Mouse (Mus musculus): ENCODE results near the gene Bcor.
A peak's percentile ranks its signal among the peaks of the same experiment; 100 is the strongest.

Gene Bcor

GRCm38 (mm10) chrX:12086674-12087510 lies 73.3 kb downstream of the Bcor start:
- no peak for DNase-seq (ENCODE audit: low spot score in 2 of 2)

GRCm38 (mm10) chrX:12085949-12086348 lies 74.2 kb downstream of the Bcor start:
- no peak for DNase-seq (ENCODE audit: low spot score in 2 of 2)

GRCm38 (mm10) chrX:12085290-12085689 lies 74.9 kb downstream of the Bcor start:
- no peak for DNase-seq (ENCODE audit: low spot score in 2 of 2)

GRCm38 (mm10) chrX:12084698-12085097 lies 75.5 kb downstream of the Bcor start:
- DNase-seq (ENCODE audit: low spot score in 2 of 2), result no peak

- DNase-seq (ENCODE audit: low spot score in 2 of 2), result no peak
Observed at GRCm38 (mm10) chrX:12083631-12084030, 76.5 kb downstream of the Bcor start.

- DNase-seq (ENCODE audit: low spot score in 2 of 2), result no peak
Observed at GRCm38 (mm10) chrX:12082736-12083135, 77.4 kb downstream of the Bcor start.

- DNase-seq (ENCODE audit: low spot score in 2 of 2), result no peak
Observed at GRCm38 (mm10) chrX:12082184-12082583, 78.0 kb downstream of the Bcor start.

GRCm38 (mm10) chrX:12081741-12082155 lies 78.4 kb downstream of the Bcor start:
- no peak for DNase-seq (ENCODE audit: low spot score in 2 of 2)

- DNase-seq (ENCODE audit: low spot score in 2 of 2), result no peak
Observed at GRCm38 (mm10) chrX:12080904-12081740, 79.0 kb downstream of the Bcor start.

- no peak for DNase-seq (ENCODE audit: low spot score in 2 of 2)
Observed at GRCm38 (mm10) chrX:12080095-12080903, 79.9 kb downstream of the Bcor start.

- DNase-seq (ENCODE audit: low spot score in 2 of 2), result peak in 1 of 2 experiments; percentile 47
Observed at GRCm38 (mm10) chrX:12079309-12080094, 80.7 kb downstream of the Bcor start.

GRCm38 (mm10) chrX:12079059-12079308 lies 81.2 kb downstream of the Bcor start:
- DNase-seq (ENCODE audit: low spot score in 2 of 2), result no peak

GRCm38 (mm10) chrX:12078195-12079058 lies 81.7 kb downstream of the Bcor start:
- no peak for DNase-seq (ENCODE audit: low spot score in 2 of 2)

- DNase-seq (ENCODE audit: low spot score in 2 of 2), result no peak
Observed at GRCm38 (mm10) chrX:12077601-12077980, 82.6 kb downstream of the Bcor start.

GRCm38 (mm10) chrX:12076763-12077600 lies 83.2 kb downstream of the Bcor start:
- DNase-seq (ENCODE audit: low spot score in 2 of 2), result peak in 1 of 2 experiments; percentile 63

- no peak for DNase-seq (ENCODE audit: low spot score in 2 of 2)
Observed at GRCm38 (mm10) chrX:12072721-12073120, 87.4 kb downstream of the Bcor start.

GRCm38 (mm10) chrX:12068978-12069724 lies 91.0 kb downstream of the Bcor start:
- no peak for DNase-seq (ENCODE audit: low spot score in 2 of 2)

GRCm38 (mm10) chrX:12067851-12068510 lies 92.2 kb downstream of the Bcor start:
- DNase-seq (ENCODE audit: low spot score in 2 of 2), result no peak
